Mouse (Mus musculus) c-Kit-positive CD71-positive TER-119-negative erythroid progenitor cells, embryonic 14.5 days (primary cell): Measurements from ENCODE around the gene Ogdhl.

Experiments
- DNase-seq: peaks from one replicate; pipeline ENCODE4 v3.0.0-alpha.2; 2013; ENCODE audit warnings: low read depth

Ogdhl gene

DNA sequence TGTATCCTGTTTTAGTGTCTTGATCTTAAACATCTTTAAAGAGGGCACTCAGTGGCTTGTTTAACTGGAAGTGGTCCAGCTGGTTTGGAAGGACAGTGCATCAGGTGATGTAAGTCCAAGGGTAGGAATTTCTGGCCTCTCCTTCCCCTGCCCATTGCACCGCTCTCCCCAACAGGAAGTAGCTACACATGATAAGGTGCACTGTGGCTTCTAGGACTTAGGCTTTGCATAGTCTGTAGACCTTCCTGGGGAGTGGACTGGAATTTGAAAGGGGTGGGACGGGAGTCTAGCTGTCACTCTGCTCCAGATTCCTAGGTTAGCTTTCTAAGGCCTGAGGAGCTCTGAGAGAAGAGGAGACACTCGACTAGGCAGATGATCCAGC lies 58.3 kb downstream of the Ogdhl start:
- no peak for DNase-seq

DNA sequence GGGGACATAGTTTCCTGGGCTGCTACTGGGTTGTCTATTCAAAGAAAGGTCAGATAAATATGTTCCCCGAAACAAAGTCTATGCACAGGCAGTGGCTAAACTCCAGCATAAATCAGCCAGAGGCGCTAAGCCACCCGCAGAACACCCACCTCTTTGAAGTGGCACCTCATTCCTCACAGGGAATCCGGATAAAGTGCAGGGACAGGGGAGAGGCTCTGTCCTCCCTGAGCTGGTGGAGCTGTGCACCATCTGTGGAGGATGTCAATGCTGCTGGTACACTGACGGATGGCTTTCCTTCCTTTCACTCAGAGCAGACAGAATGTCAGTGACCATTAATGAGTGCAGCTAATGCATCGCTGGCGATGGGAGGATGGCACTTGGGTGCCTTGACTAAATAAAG lies 59.2 kb downstream of the Ogdhl start:
- no peak for DNase-seq

DNA sequence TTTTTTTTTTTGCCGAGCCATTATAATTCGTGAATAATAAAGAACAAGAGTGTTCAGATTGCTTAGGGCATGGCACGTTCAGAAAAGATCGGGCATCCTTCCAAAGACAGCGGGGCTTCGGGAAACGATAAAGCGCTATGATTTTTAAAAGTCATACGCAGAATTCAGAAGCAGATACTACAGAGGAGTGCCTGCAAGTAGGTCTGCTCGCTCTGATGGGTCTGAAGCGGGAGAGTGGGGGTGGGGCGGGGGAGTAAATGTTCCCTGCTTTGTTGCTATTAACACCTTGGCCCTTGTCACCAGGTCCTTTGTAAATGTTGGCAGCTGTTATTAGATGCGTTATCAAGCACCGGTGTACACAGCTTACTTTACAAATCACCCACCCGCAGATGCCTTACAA lies 59.8 kb downstream of the Ogdhl start:
- no peak for DNase-seq

DNA sequence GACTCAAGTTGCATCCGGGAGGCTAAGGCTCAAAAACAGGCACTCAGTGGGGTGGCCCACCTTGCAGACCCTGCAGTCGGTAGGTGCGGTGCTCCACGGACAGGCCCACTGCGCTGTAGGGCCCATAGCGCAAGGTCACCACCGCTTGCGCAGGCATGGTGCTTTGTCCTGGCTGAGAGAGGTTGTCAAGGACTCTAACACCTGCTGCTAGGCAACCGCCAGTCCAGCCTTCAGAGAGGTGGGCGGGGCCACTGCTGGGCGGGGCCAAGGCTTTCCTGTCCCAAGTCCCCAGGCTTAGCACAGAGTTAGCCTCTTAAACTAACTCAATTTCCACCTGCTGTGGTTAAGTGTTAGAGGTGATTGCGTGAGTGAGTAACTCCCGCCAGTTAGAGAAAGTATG lies 66.4 kb downstream of the Ogdhl start, which contains the start of gene 1700024G13Rik:
Gene 1700024G13Rik, minus strand, starts transcription at position 196 of the 400 bp plus-strand sequence.
- DNase-seq = peak; percentile 13
